Mouse (Mus musculus): ENCODE data around the gene Ldlr. TPM values are rescaled to one million over a fixed set of nuclear protein-coding genes. Genes with fewer than 3 reads are reported as not detected.

Ldlr gene
- polyA plus RNA-seq, 1 experiment: 26.9 TPM

GRCm38 (mm10) chr9:21724147-21724536, 859 bp downstream of the Ldlr start:
- no peaks in the 10 kb centered on the region for H3K27me3 ChIP-seq (replicated peaks; ENCODE audit: control insufficient read depth, insufficient read depth, low read length)
- no peaks in the 10 kb centered on the region for H3K36me3 ChIP-seq (ENCODE audit: control insufficient read depth, insufficient read depth, low read length)
- DNase-seq: peak; percentile 94
- peak overlapping the region; percentile 67 for H3K27ac ChIP-seq (ENCODE audit: insufficient read depth, low read depth, low read length)
- 2% methylated on average over 18 of the region's 18 CpGs for WGBS
- TF ChIP-seq POLR2A (IDR thresholded peaks at IDR 0.05; ENCODE audit: low read depth, low read length) (no peak), CTCF (conservative IDR thresholded peaks at IDR 0.05; ENCODE audit: insufficient read depth, insufficient read length, low read depth, low read length) (no peak)
- H3K4me3 ChIP-seq (ENCODE audit: insufficient read depth, low read depth, low read length): peak overlapping the region; percentile 83
- H3K4me1 ChIP-seq (ENCODE audit: control insufficient read depth, insufficient read depth, low read length): 0 out of 2 replicates have a peak, but pooled peaks cover 3% of the 10 kb centered on the region

DNA sequence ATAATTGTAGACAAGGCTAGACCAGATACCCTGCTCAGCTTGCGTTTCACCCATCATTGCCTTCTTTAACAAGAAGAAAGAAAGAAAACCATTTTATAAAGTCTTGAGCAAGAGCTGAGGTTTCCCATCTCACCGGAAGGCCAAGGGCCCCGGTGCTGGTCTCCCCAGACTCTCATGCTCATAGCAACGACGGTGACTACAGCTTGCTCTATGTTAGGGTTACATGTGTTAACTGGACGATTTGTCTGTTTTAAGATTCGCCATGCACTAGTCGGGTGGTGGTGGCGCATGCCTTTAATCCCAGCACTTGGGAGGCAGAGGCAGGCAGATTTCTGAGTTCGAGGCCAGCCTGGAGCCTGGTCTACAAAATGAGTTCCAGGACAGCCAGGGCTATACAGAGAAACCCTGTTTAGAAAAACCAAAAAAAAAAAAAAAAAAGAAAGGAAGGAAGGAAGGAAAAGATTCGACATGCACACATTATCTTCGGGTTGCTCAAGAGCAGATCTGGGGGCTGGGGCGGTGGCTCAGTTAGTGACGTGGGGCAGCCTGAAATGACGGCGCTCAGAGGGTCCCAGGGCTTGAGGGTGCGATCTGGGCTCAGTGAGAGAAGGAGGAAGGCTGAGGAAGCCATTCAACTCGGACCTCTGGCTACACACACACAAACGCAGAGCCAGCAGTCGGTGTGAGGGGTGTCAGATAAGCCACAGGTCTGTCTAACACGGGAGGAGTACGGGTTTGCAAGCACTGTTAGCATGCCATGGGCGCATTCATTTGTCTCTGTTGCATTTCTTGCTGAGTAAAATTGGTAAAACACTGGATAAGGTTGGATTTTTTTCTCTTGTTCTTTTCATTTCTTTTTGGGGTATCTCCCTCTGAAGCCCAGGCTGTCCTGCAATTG, 2.2 kb downstream of the Ldlr start:
- H3K4me1 ChIP-seq (ENCODE audit: control insufficient read depth, insufficient read depth, low read length): 0 out of 2 replicates have a peak, but pooled peaks cover 3% of the 10 kb centered on the region
- H3K27ac ChIP-seq (ENCODE audit: insufficient read depth, low read depth, low read length): no peak overlapping the region
- DNase-seq: no peak
- no peaks in the 10 kb centered on the region for H3K36me3 ChIP-seq (ENCODE audit: control insufficient read depth, insufficient read depth, low read length)
- 81% methylated on average over 23 of the region's 23 CpGs for WGBS
- no peaks in the 10 kb centered on the region for H3K27me3 ChIP-seq (replicated peaks; ENCODE audit: control insufficient read depth, insufficient read depth, low read length)
- no peak overlapping the region for H3K4me3 ChIP-seq (ENCODE audit: insufficient read depth, low read depth, low read length)
- TF ChIP-seq POLR2A (IDR thresholded peaks at IDR 0.05; ENCODE audit: low read depth, low read length): no peak
- TF ChIP-seq CTCF (conservative IDR thresholded peaks at IDR 0.05; ENCODE audit: insufficient read depth, insufficient read length, low read depth, low read length): no peak

DNA sequence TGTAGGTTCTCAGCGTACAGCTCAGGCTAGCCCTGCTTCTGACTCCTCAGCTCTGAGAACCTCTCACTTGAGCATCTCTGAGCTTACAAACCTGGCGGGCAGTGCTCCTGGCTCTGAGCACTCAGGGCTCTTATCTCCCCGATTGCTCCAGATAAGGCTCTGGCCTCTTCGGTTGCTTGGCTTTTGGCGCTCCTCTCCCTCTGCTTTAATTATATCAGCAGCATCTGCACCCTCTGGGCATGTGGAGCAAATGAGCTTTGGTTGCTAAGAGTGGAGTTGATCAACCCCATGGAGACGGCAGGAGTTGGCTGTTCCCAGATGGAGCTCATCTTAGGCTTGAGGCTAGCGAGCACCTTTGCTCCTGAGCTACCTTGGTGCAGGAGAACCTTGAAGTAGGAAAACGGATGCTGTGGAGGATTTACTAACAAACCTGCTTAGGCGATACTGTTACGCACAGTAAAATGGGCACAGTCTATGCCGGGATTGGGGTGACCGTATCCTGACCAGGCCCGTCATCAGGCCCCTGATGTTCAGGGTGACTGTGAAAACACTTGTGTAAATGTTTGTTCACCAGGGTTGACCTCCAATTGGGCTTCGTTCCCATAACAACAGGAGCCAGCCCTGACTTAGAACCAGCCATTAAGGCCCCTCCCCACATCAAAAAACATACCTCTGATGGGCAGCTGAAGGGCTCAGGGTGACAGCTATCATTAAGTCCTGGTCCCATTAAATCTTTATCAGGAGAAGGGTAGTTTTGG, 3.1 kb downstream of the Ldlr start:
- no peak for DNase-seq

DNA sequence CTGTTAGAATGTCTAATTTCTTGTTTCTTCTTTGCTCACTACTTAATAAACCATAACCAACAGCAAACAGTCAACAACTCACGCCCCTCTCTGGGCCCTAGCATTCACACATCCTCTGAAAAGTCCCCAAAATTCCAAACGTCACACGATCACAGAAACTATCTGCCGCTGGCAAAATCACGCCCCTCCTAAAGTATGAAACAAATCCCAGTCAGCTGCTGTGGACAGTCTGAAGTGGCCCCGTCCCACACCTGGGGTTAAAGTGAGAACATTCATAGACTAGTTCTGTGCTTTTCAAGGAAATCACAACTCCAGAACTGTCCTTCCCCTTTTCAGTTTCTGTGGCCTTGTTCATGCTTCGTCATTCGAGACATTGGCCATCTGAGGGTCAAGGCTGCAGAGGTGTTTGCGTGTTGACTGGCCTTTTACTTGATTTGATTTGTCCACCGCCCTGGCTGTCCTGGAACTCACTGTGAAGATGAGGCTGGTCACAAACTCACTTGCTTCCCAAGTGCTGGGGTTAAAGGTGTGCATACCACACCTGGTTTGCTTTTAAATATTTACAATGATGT, 5.1 kb downstream of the Ldlr start:
- H3K27me3 ChIP-seq (replicated peaks; ENCODE audit: control insufficient read depth, insufficient read depth, low read length): no peaks in the 10 kb centered on the region
- H3K4me3 ChIP-seq (ENCODE audit: insufficient read depth, low read depth, low read length): no peak overlapping the region
- no peak for DNase-seq
- H3K4me1 ChIP-seq (ENCODE audit: control insufficient read depth, insufficient read depth, low read length): no peaks in the 10 kb centered on the region
- no peaks in the 10 kb centered on the region for H3K36me3 ChIP-seq (ENCODE audit: control insufficient read depth, insufficient read depth, low read length)
- 86% methylated on average over 10 of the region's 10 CpGs for WGBS
- H3K27ac ChIP-seq (ENCODE audit: insufficient read depth, low read depth, low read length): no peak overlapping the region
- TF ChIP-seq POLR2A (IDR thresholded peaks at IDR 0.05; ENCODE audit: low read depth, low read length) (no peak), CTCF (conservative IDR thresholded peaks at IDR 0.05; ENCODE audit: insufficient read depth, insufficient read length, low read depth, low read length) (no peak)

More for the DNA sequence above, 3.1 kb downstream of the Ldlr start:
- Histone ChIP-seq H3K27me3 (replicated peaks; ENCODE audit: control insufficient read depth, insufficient read depth, low read length) (no peaks in the 10 kb centered on the region), H3K4me1 (ENCODE audit: control insufficient read depth, insufficient read depth, low read length) (0 out of 2 replicates have a peak, but pooled peaks cover 3% of the 10 kb centered on the region), H3K27ac (ENCODE audit: insufficient read depth, low read depth, low read length) (no peak overlapping the region), H3K4me3 (ENCODE audit: insufficient read depth, low read depth, low read length) (no peak overlapping the region), H3K36me3 (ENCODE audit: control insufficient read depth, insufficient read depth, low read length) (no peaks in the 10 kb centered on the region)
- TF ChIP-seq CTCF (conservative IDR thresholded peaks at IDR 0.05; ENCODE audit: insufficient read depth, insufficient read length, low read depth, low read length) (no peak), POLR2A (IDR thresholded peaks at IDR 0.05; ENCODE audit: low read depth, low read length) (no peak)
- WGBS: 76% methylated on average over 14 of the region's 14 CpGs

- no peaks in the 10 kb centered on the region for H3K36me3 ChIP-seq (ENCODE audit: control insufficient read depth, insufficient read depth, low read length)
- H3K4me3 ChIP-seq (ENCODE audit: insufficient read depth, low read depth, low read length): no peak overlapping the region
- H3K27me3 ChIP-seq (replicated peaks; ENCODE audit: control insufficient read depth, insufficient read depth, low read length): no peaks in the 10 kb centered on the region
- WGBS: 75% methylated on average over 7 of the region's 7 CpGs
- H3K27ac ChIP-seq (ENCODE audit: insufficient read depth, low read depth, low read length): no peak overlapping the region
- no peaks in the 10 kb centered on the region for H3K4me1 ChIP-seq (ENCODE audit: control insufficient read depth, insufficient read depth, low read length)
- no peak for DNase-seq
- no peak for TF ChIP-seq POLR2A (IDR thresholded peaks at IDR 0.05; ENCODE audit: low read depth, low read length)
- TF ChIP-seq CTCF (conservative IDR thresholded peaks at IDR 0.05; ENCODE audit: insufficient read depth, insufficient read length, low read depth, low read length): no peak
Measured at GRCm38 (mm10) chr9:21729264-21729663, 6.0 kb downstream of the Ldlr start.

DNA sequence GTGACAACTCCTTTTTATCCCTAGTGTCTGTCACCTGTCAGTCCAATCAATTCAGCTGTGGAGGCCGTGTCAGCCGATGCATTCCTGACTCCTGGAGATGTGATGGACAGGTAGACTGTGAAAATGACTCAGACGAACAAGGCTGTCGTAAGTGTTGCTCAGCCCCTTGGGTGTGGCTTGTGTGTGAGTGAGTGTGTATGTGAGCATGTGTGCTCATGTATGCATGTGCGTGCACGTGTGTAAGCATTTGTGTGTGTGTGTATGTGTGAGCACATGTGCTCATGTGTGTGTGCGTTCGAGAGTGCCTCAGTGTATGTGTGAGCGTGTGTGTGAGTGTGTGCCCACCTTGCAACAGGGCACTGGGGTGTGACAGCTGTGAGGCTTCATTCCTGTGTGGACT, 9.0 kb downstream of the Ldlr start:
- no peak for DNase-seq
- Histone ChIP-seq H3K4me3 (ENCODE audit: insufficient read depth, low read depth, low read length) (no peak overlapping the region), H3K4me1 (ENCODE audit: control insufficient read depth, insufficient read depth, low read length) (peaks cover 7% of the 10 kb centered on the region; the same call in 1 of the 2 replicates), H3K27me3 (replicated peaks; ENCODE audit: control insufficient read depth, insufficient read depth, low read length) (no peaks in the 10 kb centered on the region), H3K36me3 (ENCODE audit: control insufficient read depth, insufficient read depth, low read length) (no peaks in the 10 kb centered on the region; the same call in 1 of the 2 replicates), H3K27ac (ENCODE audit: insufficient read depth, low read depth, low read length) (no peak overlapping the region)
- 93% methylated on average over 9 of the region's 9 CpGs for WGBS
- TF ChIP-seq POLR2A (IDR thresholded peaks at IDR 0.05; ENCODE audit: low read depth, low read length) (no peak), CTCF (conservative IDR thresholded peaks at IDR 0.05; ENCODE audit: insufficient read depth, insufficient read length, low read depth, low read length) (no peak)

Data from kidney, adult 2 months (tissue).